Mouse (Mus musculus): Measurements from ENCODE around the gene Rab3gap2. TPM values are rescaled to one million over a fixed set of nuclear protein-coding genes. Genes with fewer than 3 reads are reported as not detected.

Rab3gap2 gene
- polyA plus RNA-seq, 1 experiment from 2014 or later = 15.1 TPM

DNA sequence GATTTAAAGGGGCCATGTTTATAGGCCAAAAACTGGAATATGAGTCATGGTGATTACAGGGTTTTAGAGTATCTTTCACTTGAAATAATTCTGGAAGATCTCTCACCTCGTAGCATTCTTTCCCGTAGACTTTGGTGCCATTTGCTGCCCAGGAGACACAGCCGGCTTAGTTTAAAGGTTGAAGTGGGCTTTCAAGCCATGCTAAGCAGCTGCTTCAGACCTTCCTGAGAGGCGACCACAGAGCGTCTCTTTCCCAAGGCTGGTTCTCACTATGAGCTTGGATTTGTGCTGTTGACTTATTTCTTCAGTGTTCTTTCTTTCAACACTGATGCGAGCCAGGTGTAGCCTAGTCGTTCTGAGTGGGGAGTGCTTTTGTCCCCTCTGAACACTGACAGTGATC lies 23.8 kb downstream of the Rab3gap2 start:
- Histone ChIP-seq H3K9ac (no peak overlapping the region), H3K4me1 (replicated peaks) (peaks cover 8% of the 10 kb centered on the region), H3K27me3 (no peaks in the 10 kb centered on the region), H3K27ac (no peak overlapping the region), H3K4me3 (no peak overlapping the region), H3K9me3 (replicated peaks) (no peaks in the 10 kb centered on the region), H3K36me3 (peaks cover 14% of the 10 kb centered on the region), H3K4me2 (no peak overlapping the region)
- no peak for ATAC-seq (replicated peaks; ENCODE audit: insufficient number of reproducible peaks, insufficient read depth, low FRiP score, low read depth)
- 82% methylated on average over 7 of the region's 7 CpGs for WGBS

GRCm38 (mm10) chr1:185229406-185230201 lies 25.7 kb downstream of the Rab3gap2 start:
- Histone ChIP-seq H3K27ac (peak overlapping the region; percentile 37; the same call in 1 of the 2 replicates), H3K4me2 (no peak overlapping the region), H3K9ac (no peak overlapping the region), H3K36me3 (peaks cover 9% of the 10 kb centered on the region), H3K27me3 (no peaks in the 10 kb centered on the region), H3K4me3 (no peak overlapping the region), H3K9me3 (replicated peaks) (no peaks in the 10 kb centered on the region), H3K4me1 (replicated peaks) (peaks cover 8% of the 10 kb centered on the region)
- 40% methylated on average over 7 of the region's 7 CpGs for WGBS
- ATAC-seq (replicated peaks; ENCODE audit: insufficient number of reproducible peaks, insufficient read depth, low FRiP score, low read depth) = no peak

DNA sequence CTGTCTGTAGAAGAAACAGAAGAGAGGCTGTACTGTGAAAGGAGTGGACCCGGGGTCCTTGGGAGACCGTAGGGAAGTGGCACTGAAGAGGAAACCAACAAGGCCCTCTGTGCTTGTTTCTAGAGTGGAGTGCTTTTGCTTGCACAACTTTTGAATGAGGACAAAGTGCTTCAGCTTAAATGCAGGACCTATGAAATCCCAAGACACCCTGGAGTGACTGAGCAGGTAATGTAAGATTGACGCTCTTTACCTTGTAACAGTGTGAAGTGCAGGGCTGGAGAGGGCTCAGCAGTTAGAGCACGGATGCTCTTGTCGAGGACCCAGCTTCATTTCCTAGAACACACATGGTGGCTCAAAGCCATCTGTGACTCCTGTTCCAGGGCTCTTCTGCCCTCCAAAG lies 31.9 kb downstream of the Rab3gap2 start:
- Histone ChIP-seq H3K27ac (no peak overlapping the region), H3K36me3 (peaks cover 39% of the 10 kb centered on the region), H3K9me3 (replicated peaks) (no peaks in the 10 kb centered on the region), H3K4me3 (no peak overlapping the region), H3K27me3 (no peaks in the 10 kb centered on the region), H3K4me1 (replicated peaks) (no peaks in the 10 kb centered on the region), H3K4me2 (no peak overlapping the region), H3K9ac (no peak overlapping the region)
- WGBS = 89% methylated on average over 5 of the region's 5 CpGs
- no peak for ATAC-seq (replicated peaks; ENCODE audit: insufficient number of reproducible peaks, insufficient read depth, low FRiP score, low read depth)

DNA sequence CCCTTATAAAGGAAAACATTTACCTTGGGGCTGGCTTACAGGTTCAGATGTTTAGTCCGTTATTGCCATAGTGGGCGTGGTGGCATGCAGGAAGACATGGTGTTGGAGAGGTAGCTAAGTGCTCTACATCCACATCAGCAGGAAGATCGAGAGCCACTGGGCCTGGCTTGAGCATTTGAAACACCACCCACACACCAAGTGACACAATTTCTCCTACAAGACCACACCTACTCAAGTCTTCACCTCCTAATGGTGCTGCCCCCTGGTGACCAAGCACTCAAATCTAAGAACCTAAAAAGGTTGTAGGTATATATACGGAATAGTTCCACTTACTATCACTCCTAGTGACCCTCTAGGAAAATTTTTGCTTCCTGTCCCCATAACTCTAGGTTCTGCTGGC lies 32.6 kb downstream of the Rab3gap2 start:
- no peaks in the 10 kb centered on the region for H3K27me3 ChIP-seq
- no peak overlapping the region for H3K4me3 ChIP-seq
- H3K9me3 ChIP-seq (replicated peaks) = no peaks in the 10 kb centered on the region
- H3K4me1 ChIP-seq (replicated peaks) = no peaks in the 10 kb centered on the region
- H3K9ac ChIP-seq = no peak overlapping the region
- H3K27ac ChIP-seq = no peak overlapping the region
- WGBS = 85% methylated on average over 4 of the region's 4 CpGs
- ATAC-seq (replicated peaks; ENCODE audit: insufficient number of reproducible peaks, insufficient read depth, low FRiP score, low read depth) = no peak
- H3K4me2 ChIP-seq = no peak overlapping the region
- peaks cover 46% of the 10 kb centered on the region for H3K36me3 ChIP-seq

DNA sequence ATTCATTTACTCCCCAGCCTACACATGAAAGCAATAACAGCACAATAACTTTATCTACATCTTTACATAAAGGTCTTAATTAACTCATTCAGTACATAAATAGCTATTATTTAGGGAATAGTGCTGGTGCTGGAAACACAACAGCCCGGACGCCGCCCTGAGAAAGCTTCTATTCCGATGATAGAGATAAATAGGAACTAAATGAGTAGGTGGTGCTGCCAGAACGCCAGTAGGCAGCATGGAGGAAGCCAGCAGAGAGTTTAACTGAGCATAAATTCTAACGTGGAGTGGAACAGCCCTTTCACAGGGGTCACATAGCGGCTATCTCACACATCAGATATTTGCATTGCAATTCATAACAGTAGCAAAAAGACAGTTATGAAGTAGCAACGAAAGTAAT lies 39.1 kb downstream of the Rab3gap2 start:
- no peak overlapping the region for H3K4me3 ChIP-seq
- no peaks in the 10 kb centered on the region for H3K27me3 ChIP-seq
- ATAC-seq (replicated peaks; ENCODE audit: insufficient number of reproducible peaks, insufficient read depth, low FRiP score, low read depth) = no peak
- no peak overlapping the region for H3K27ac ChIP-seq
- H3K36me3 ChIP-seq = peaks cover 51% of the 10 kb centered on the region
- 85% methylated on average over 8 of the region's 8 CpGs for WGBS
- H3K9ac ChIP-seq = no peak overlapping the region
- no peaks in the 10 kb centered on the region for H3K9me3 ChIP-seq (replicated peaks)
- H3K4me2 ChIP-seq = no peak overlapping the region
- no peaks in the 10 kb centered on the region for H3K4me1 ChIP-seq (replicated peaks)

GRCm38 (mm10) chr1:185245456-185245855 lies 41.5 kb downstream of the Rab3gap2 start:
- Histone ChIP-seq H3K27me3 (no peaks in the 10 kb centered on the region), H3K36me3 (peaks cover 58% of the 10 kb centered on the region), H3K9ac (no peak overlapping the region), H3K27ac (no peak overlapping the region), H3K4me1 (replicated peaks) (no peaks in the 10 kb centered on the region), H3K9me3 (replicated peaks) (no peaks in the 10 kb centered on the region), H3K4me2 (no peak overlapping the region), H3K4me3 (no peak overlapping the region)
- no peak for ATAC-seq (replicated peaks; ENCODE audit: insufficient number of reproducible peaks, insufficient read depth, low FRiP score, low read depth)
- 85% methylated on average over 7 of the region's 7 CpGs for WGBS

DNA sequence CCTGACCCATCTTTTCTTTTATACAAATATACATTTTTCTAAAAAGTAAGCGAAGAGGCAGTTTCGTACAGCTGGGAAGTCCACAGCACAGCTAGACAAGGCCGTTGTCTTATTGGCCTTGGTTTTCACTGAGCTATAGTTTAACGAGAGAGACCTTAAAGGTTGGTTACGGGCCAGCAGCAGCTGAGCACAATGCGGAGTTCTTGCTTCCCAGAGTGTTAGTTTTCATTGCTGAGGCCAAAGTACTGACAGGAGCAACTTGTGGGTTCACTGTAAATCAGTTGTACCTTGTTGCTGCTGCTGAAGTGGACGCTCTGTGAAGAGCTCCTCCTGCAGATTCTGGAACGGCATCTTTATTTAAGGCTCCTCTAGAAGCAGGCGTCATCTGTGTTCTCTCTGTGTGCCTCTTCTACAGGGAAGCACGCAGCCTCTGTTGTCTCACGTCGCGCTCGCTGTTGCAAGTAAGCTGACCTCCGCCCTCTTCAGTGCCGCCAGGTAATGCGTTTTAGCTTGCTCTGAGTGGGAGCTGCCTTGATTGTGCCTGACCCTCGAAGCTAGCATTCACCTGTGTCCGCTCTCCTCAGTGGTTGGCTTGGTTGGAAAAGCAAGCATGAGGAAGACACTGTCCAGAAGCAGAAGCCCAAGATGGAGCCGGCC lies 43.6 kb downstream of the Rab3gap2 start:
- H3K27ac ChIP-seq = no peak overlapping the region
- no peak overlapping the region for H3K9ac ChIP-seq
- no peaks in the 10 kb centered on the region for H3K9me3 ChIP-seq (replicated peaks)
- WGBS = 82% methylated on average over 20 of the region's 20 CpGs
- H3K4me3 ChIP-seq = no peak overlapping the region
- no peaks in the 10 kb centered on the region for H3K27me3 ChIP-seq
- peaks cover 57% of the 10 kb centered on the region for H3K36me3 ChIP-seq
- H3K4me2 ChIP-seq = no peak overlapping the region
- H3K4me1 ChIP-seq (replicated peaks) = peaks cover 14% of the 10 kb centered on the region
- no peak for ATAC-seq (replicated peaks; ENCODE audit: insufficient number of reproducible peaks, insufficient read depth, low FRiP score, low read depth)

GRCm38 (mm10) chr1:185248728-185249127 lies 44.8 kb downstream of the Rab3gap2 start:
- peaks cover 62% of the 10 kb centered on the region for H3K36me3 ChIP-seq
- H3K27ac ChIP-seq = no peak overlapping the region
- H3K4me1 ChIP-seq (replicated peaks) = peaks cover 23% of the 10 kb centered on the region
- no peaks in the 10 kb centered on the region for H3K9me3 ChIP-seq (replicated peaks)
- WGBS = 81% methylated on average over 8 of the region's 8 CpGs
- H3K27me3 ChIP-seq = no peaks in the 10 kb centered on the region
- no peak overlapping the region for H3K4me3 ChIP-seq
- no peak for ATAC-seq (replicated peaks; ENCODE audit: insufficient number of reproducible peaks, insufficient read depth, low FRiP score, low read depth)
- H3K9ac ChIP-seq = no peak overlapping the region
- H3K4me2 ChIP-seq = no peak overlapping the region

DNA sequence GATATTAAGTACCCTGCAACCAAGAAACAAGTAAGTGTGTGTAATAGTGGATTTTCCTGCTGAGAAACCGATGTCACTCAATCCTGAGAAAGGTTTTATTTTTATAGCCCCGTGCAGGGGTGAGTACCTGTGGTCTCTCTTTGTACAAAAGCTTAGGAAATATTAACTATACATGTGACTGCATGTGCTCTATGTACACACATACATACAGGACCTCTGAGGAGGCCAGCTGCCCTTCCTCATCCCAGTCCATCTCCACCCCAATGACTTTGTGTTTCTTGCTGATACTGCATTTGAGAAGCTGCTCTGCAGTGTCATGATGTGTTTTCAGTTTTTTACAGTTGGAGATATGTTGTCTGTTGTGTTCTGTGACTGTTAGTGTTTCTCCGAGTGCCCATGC lies 48.4 kb downstream of the Rab3gap2 start:
- WGBS = 84% methylated on average over 3 of the region's 3 CpGs
- Histone ChIP-seq H3K4me3 (no peak overlapping the region), H3K36me3 (peaks cover 49% of the 10 kb centered on the region), H3K27me3 (no peaks in the 10 kb centered on the region), H3K9me3 (replicated peaks) (no peaks in the 10 kb centered on the region), H3K27ac (peak overlapping the region; percentile 20; the same call in 1 of the 2 replicates), H3K4me2 (no peak overlapping the region), H3K4me1 (replicated peaks) (peaks cover 35% of the 10 kb centered on the region), H3K9ac (no peak overlapping the region)
- no peak for ATAC-seq (replicated peaks; ENCODE audit: insufficient number of reproducible peaks, insufficient read depth, low FRiP score, low read depth)

DNA sequence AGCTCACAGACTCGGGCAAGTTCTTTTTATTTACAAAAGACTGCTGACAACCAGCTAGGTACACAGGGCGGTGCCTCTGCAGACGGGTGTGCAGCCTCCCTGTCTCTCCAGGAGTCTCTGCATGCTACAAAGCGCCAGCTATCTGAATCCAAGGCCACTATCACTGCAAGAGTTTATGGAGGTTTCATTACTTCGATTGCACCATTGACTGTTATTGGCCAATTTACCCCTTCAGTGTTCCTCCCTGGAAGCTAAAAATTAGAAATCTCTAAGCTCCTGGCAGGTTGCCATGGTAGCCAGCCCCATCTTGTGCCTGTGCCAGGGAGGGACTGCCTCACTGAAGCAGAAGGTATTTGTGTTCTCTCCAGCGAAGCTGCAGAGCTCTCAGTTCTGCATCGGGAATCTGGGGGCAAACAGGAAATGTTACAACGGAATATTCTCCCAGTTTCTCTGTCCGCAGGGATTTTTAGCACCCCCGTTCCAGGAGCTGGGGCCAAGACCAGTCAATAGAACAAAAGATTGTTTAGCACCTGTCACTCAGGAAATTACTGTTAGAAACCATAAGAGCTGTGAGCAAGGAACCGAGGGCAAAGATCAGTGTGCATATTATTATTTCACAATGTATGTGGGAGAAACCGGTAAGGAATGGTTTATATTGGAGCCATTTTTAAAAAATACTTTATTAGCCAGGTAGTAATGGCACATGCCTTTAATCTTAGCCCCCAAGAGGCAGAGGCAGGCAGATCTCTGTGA lies 49.4 kb downstream of the Rab3gap2 start:
- H3K9me3 ChIP-seq (replicated peaks) = no peaks in the 10 kb centered on the region
- 0 out of 2 replicates have a peak, but pooled peaks have one; percentile 27 for ATAC-seq (replicated peaks; ENCODE audit: insufficient number of reproducible peaks, insufficient read depth, low FRiP score, low read depth)
- H3K4me1 ChIP-seq (replicated peaks) = peaks cover 35% of the 10 kb centered on the region
- H3K4me3 ChIP-seq = no peak overlapping the region
- H3K27ac ChIP-seq = peak overlapping the region; percentile 20
- peaks cover 42% of the 10 kb centered on the region for H3K36me3 ChIP-seq
- H3K27me3 ChIP-seq = no peaks in the 10 kb centered on the region
- WGBS = 50% methylated on average over 12 of the region's 12 CpGs
- H3K9ac ChIP-seq = no peak overlapping the region
- no peak overlapping the region for H3K4me2 ChIP-seq

- WGBS = 83% methylated on average over 12 of the region's 12 CpGs
- H3K27ac ChIP-seq = no peak overlapping the region
- peaks cover 41% of the 10 kb centered on the region for H3K36me3 ChIP-seq
- ATAC-seq (replicated peaks; ENCODE audit: insufficient number of reproducible peaks, insufficient read depth, low FRiP score, low read depth) = no peak
- no peak overlapping the region for H3K9ac ChIP-seq
- H3K9me3 ChIP-seq (replicated peaks) = no peaks in the 10 kb centered on the region
- H3K4me3 ChIP-seq = no peak overlapping the region
- H3K4me1 ChIP-seq (replicated peaks) = peaks cover 35% of the 10 kb centered on the region
- H3K27me3 ChIP-seq = no peaks in the 10 kb centered on the region
- H3K4me2 ChIP-seq = no peak overlapping the region
Measured at GRCm38 (mm10) chr1:185255336-185255735, 51.4 kb downstream of the Rab3gap2 start.

Measured in heart, embryonic 15.5 days (tissue).